Mouse (Mus musculus) cerebellum, adult 11-12 months (tissue): ENCODE measurements around the gene Tlk2.
"Not testable (repeated sequence)": the region's sequence is repeated elsewhere in the genome, so short reads cannot be mapped to it uniquely, and the experiment has no call there.

Source experiments
- DNase-seq: peaks from one replicate; pipeline ENCODE4 v3.0.0; 2022

The Tlk2 gene

GRCm38 (mm10) chr11:105178516-105178915 is at the start of gene Tlk2:
Tlk2 (plus strand) TSS chr11:105178807.
- no peak for DNase-seq

- DNase-seq = no peak
Measured at GRCm38 (mm10) chr11:105135692-105136091, 42.9 kb upstream of the Tlk2 start.

GRCm38 (mm10) chr11:105137255-105137654 is 41.4 kb upstream of the Tlk2 start:
- DNase-seq = not testable (repeated sequence)

- DNase-seq = not testable (repeated sequence)
Measured at GRCm38 (mm10) chr11:105140512-105140911, 38.1 kb upstream of the Tlk2 start.

- DNase-seq = no peak
Measured at GRCm38 (mm10) chr11:105141115-105141514, 37.5 kb upstream of the Tlk2 start.

GRCm38 (mm10) chr11:105143564-105143963 is 35.0 kb upstream of the Tlk2 start:
- no peak for DNase-seq

- no peak for DNase-seq
Measured at GRCm38 (mm10) chr11:105144084-105144483, 34.5 kb upstream of the Tlk2 start.

- DNase-seq = no peak
Measured at GRCm38 (mm10) chr11:105144508-105145210, 33.9 kb upstream of the Tlk2 start.

GRCm38 (mm10) chr11:105145211-105145610 is 33.4 kb upstream of the Tlk2 start:
- no peak for DNase-seq

- no peak for DNase-seq
Measured at GRCm38 (mm10) chr11:105146593-105146992, 32.0 kb upstream of the Tlk2 start, which contains the start of gene Gm10842. Gm10842 (plus strand) TSS chr11:105146893.

GRCm38 (mm10) chr11:105149353-105149752 is 29.3 kb upstream of the Tlk2 start:
- no peak for DNase-seq

- DNase-seq = no peak
Measured at GRCm38 (mm10) chr11:105149766-105150165, 28.8 kb upstream of the Tlk2 start.

GRCm38 (mm10) chr11:105150691-105151090 is 27.9 kb upstream of the Tlk2 start:
- no peak for DNase-seq

- DNase-seq = no peak
Measured at GRCm38 (mm10) chr11:105151226-105152016, 27.2 kb upstream of the Tlk2 start.

- no peak for DNase-seq
Measured at GRCm38 (mm10) chr11:105152017-105152300, 26.6 kb upstream of the Tlk2 start.

GRCm38 (mm10) chr11:105152357-105152899 is 26.2 kb upstream of the Tlk2 start:
- DNase-seq = no peak

GRCm38 (mm10) chr11:105153068-105153833 is 25.4 kb upstream of the Tlk2 start:
- no peak for DNase-seq

GRCm38 (mm10) chr11:105155915-105156314 is 22.7 kb upstream of the Tlk2 start:
- no peak for DNase-seq

- DNase-seq = no peak
Measured at GRCm38 (mm10) chr11:105156748-105157267, 21.8 kb upstream of the Tlk2 start.

- no peak for DNase-seq
Measured at GRCm38 (mm10) chr11:105158047-105158446, 20.6 kb upstream of the Tlk2 start.

GRCm38 (mm10) chr11:105159673-105160360 is 18.8 kb upstream of the Tlk2 start:
- DNase-seq = no peak

GRCm38 (mm10) chr11:105161411-105161810 is 17.2 kb upstream of the Tlk2 start:
- no peak for DNase-seq
